Mouse (Mus musculus) ES-Bruce4 (cell line): ENCODE measurements around the gene Tatdn3. TPM values are rescaled to one million over a fixed set of nuclear protein-coding genes. Genes with fewer than 3 reads are reported as not detected.

Source experiments
- H3K27ac ChIP-seq: 2 replicates; pipeline ENCODE4 v1.5.1; 2012; ENCODE audit warnings: low read length, inconsistent platforms; ENCODE audit not compliant: insufficient read depth
- H3K27me3 ChIP-seq: 2 replicates; pipeline ENCODE4 v1.6.1; 2012; ENCODE audit warnings: mild to moderate bottlenecking, low read length, inconsistent platforms; ENCODE audit not compliant: control insufficient read depth, poor library complexity, insufficient read depth, severe bottlenecking
- H3K36me3 ChIP-seq: 2 replicates; pipeline ENCODE4 v1.6.1; 2012; ENCODE audit warnings: inconsistent platforms, mild to moderate bottlenecking, low read length, moderate library complexity; ENCODE audit not compliant: control insufficient read depth, poor library complexity, insufficient read depth, severe bottlenecking
- H3K4me1 ChIP-seq: one replicate; pipeline ENCODE4 v1.8.1; 2011; ENCODE audit warnings: low read length; ENCODE audit not compliant: control insufficient read depth, insufficient read depth
- H3K4me3 ChIP-seq: 2 replicates; pipeline ENCODE4 v1.5.1; 2011; ENCODE audit warnings: low read depth, mild to moderate bottlenecking, low read length
- H3K9ac ChIP-seq: 2 replicates; pipeline ENCODE4 v1.6.1; 2012; ENCODE audit warnings: low read depth, mild to moderate bottlenecking, inconsistent platforms; ENCODE audit not compliant: poor library complexity, severe bottlenecking
- H3K9me3 ChIP-seq: replicated peaks from 2 replicates; pipeline ENCODE4 v1.6.1; 2012; ENCODE audit warnings: mild to moderate bottlenecking, low read length, inconsistent platforms; ENCODE audit not compliant: control insufficient read depth, poor library complexity, insufficient read depth, severe bottlenecking
- CTCF ChIP-seq: IDR thresholded peaks from one replicate; pipeline ENCODE4 v1.8.1; 2011; ENCODE audit warnings: low read depth, low read length
- EP300 ChIP-seq: IDR thresholded peaks from 2 replicates; pipeline ENCODE4 v1.6.1; 2011; ENCODE audit warnings: low read depth, low read length; ENCODE audit not compliant: insufficient read depth
- POLR2A ChIP-seq: IDR thresholded peaks from one replicate; pipeline ENCODE4 v1.8.1; 2011; ENCODE audit warnings: low read length; ENCODE audit not compliant: insufficient read depth
- polyA plus RNA-seq: library from polyadenylated mRNA; stranded (reverse); fragments of >200 nt; gene quantifications from 2 replicates; pipeline ENCODE4 v1.2.4, GENCODE M21; 2011; ENCODE audit warnings: low read depth; ENCODE audit not compliant: missing spikeins, insufficient read depth, insufficient read length

Gene Tatdn3
- polyA plus RNA-seq, 1 experiment: 12.0 TPM

- Histone ChIP-seq H3K9ac (no peak overlapping the region), H3K36me3 (no peaks in the 10 kb centered on the region), H3K4me1 (no peaks in the 10 kb centered on the region), H3K27me3 (peaks cover 11% of the 10 kb centered on the region), H3K27ac (no peak overlapping the region), H3K9me3 (no peaks in the 10 kb centered on the region), H3K4me3 (no peak overlapping the region)
- TF ChIP-seq POLR2A (no peak), CTCF (no peak), EP300 (no peak)
Observed at GRCm38 (mm10) chr1:191099772-191100291, 37.1 kb upstream of the Tatdn3 start.

- Histone ChIP-seq H3K9ac (no peak overlapping the region), H3K9me3 (no peaks in the 10 kb centered on the region), H3K27me3 (peaks cover 11% of the 10 kb centered on the region), H3K4me3 (no peak overlapping the region), H3K36me3 (no peaks in the 10 kb centered on the region), H3K4me1 (no peaks in the 10 kb centered on the region), H3K27ac (no peak overlapping the region)
- no peak for TF ChIP-seq CTCF
- TF ChIP-seq POLR2A: no peak
- TF ChIP-seq EP300: no peak
Observed at GRCm38 (mm10) chr1:191099114-191099513, 36.4 kb upstream of the Tatdn3 start.

GRCm38 (mm10) chr1:191097802-191098747 lies 35.3 kb upstream of the Tatdn3 start, which contains the start of gene Batf3:
Gene Batf3, plus strand, starts transcription at chr1:191097847.
- Histone ChIP-seq H3K27ac (no peak within 1 kb of the TSS), H3K27me3 (peaks cover 11% of the 10 kb centered on the region)

GRCm38 (mm10) chr1:191096871-191097681 lies 34.3 kb upstream of the Tatdn3 start:
- H3K4me3 ChIP-seq: no peak overlapping the region
- H3K27ac ChIP-seq: no peak overlapping the region
- TF ChIP-seq EP300 (no peak), CTCF (no peak), POLR2A (no peak)
- peaks cover 11% of the 10 kb centered on the region for H3K27me3 ChIP-seq
- H3K9me3 ChIP-seq: no peaks in the 10 kb centered on the region
- no peaks in the 10 kb centered on the region for H3K36me3 ChIP-seq
- no peaks in the 10 kb centered on the region for H3K4me1 ChIP-seq
- no peak overlapping the region for H3K9ac ChIP-seq

More at GRCm38 (mm10) chr1:191097802-191098747, 35.3 kb upstream of the Tatdn3 start, which contains the start of gene Batf3:
- Histone ChIP-seq H3K36me3 (no peaks in the 10 kb centered on the region), H3K4me3 (peak within 1 kb of the TSS; percentile 52), H3K9ac (peak within 1 kb of the TSS; percentile 53), H3K9me3 (no peaks in the 10 kb centered on the region), H3K4me1 (no peaks in the 10 kb centered on the region)
- TF ChIP-seq POLR2A: no peak
- no peak for TF ChIP-seq CTCF
- TF ChIP-seq EP300: no peak

GRCm38 (mm10) chr1:191095019-191095418 lies 32.3 kb upstream of the Tatdn3 start:
- Histone ChIP-seq H3K4me3 (no peak overlapping the region), H3K9ac (no peak overlapping the region), H3K27me3 (peaks cover 11% of the 10 kb centered on the region), H3K27ac (no peak overlapping the region), H3K36me3 (no peaks in the 10 kb centered on the region), H3K4me1 (no peaks in the 10 kb centered on the region), H3K9me3 (no peaks in the 10 kb centered on the region)
- TF ChIP-seq POLR2A (no peak), CTCF (peak; percentile 6), EP300 (no peak)
